Mouse (Mus musculus) intestine, embryonic 14.5 days (tissue): ENCODE data around the gene Sh3d19. TPM values are rescaled to one million over a fixed set of nuclear protein-coding genes. Genes with fewer than 3 reads are reported as not detected.

Source experiments
- ATAC-seq: fragments of 200-750 bp; cut with Nextera tagmentation; replicated peaks from 2 replicates; pipeline ENCODE4 v1.8.0; 2017; ENCODE audit warnings: low read depth, moderate number of reproducible peaks, moderate TSS enrichment, moderate library complexity; ENCODE audit not compliant: low FRiP score, low TSS enrichment
- DNase-seq: peaks from one replicate; pipeline ENCODE4 v3.0.0-alpha.2; 2018; ENCODE audit warnings: low spot score
- H3K27ac ChIP-seq: fragments of 300-500 bp; sonication (generic); 2 replicates; pipeline ENCODE4 v1.5.1; 2014; ENCODE audit warnings: low read depth, mild to moderate bottlenecking, control low read depth
- H3K27me3 ChIP-seq: fragments of 300-500 bp; sonication (generic); replicated peaks from 2 replicates; pipeline ENCODE4 v1.6.1; 2014; ENCODE audit warnings: low read length, control low read depth; ENCODE audit not compliant: control insufficient read depth, insufficient read depth
- H3K36me3 ChIP-seq: fragments of 300-500 bp; sonication (generic); 2 replicates; pipeline ENCODE4 v1.6.1; 2014; ENCODE audit warnings: low read length, control low read depth; ENCODE audit not compliant: control insufficient read depth, insufficient read depth
- H3K4me1 ChIP-seq: fragments of 300-500 bp; sonication (generic); replicated peaks from 2 replicates; pipeline ENCODE4 v1.6.1; 2014; ENCODE audit warnings: low read length, control low read depth, mixed read lengths; ENCODE audit not compliant: control insufficient read depth, insufficient read depth
- H3K4me2 ChIP-seq: fragments of 300-500 bp; sonication (generic); 2 replicates; pipeline ENCODE4 v1.6.1; 2014; ENCODE audit warnings: low read length
- H3K4me3 ChIP-seq: fragments of 300-500 bp; sonication (generic); 2 replicates; pipeline ENCODE4 v1.5.1; 2014; ENCODE audit warnings: low read depth, low read length, control low read depth, mixed read lengths
- H3K9ac ChIP-seq: fragments of 300-500 bp; sonication (generic); 2 replicates; pipeline ENCODE4 v1.6.1; 2014; ENCODE audit warnings: mild to moderate bottlenecking, low read length
- H3K9me3 ChIP-seq: fragments of 300-500 bp; sonication (generic); 2 replicates; pipeline ENCODE4 v1.6.1; 2016; ENCODE audit warnings: low read length, control low read depth; ENCODE audit not compliant: control insufficient read depth
- WGBS: fragments of 180-500 bp; shearing (Covaris S2); extraction: QIAGEN DNeasy Blood & Tissue Kit; methylation state at CpG from one replicate; pipeline ENCODE4 v1.1.7; 2014; 5-methylcytosine and 5-hydroxymethylcytosine counted together
- polyA plus RNA-seq: library from polyadenylated mRNA; unstranded; fragments of >200 nt; fragmentation: Nextera tagmentation; extraction: Ambion mirVana; gene quantifications from 2 replicates; pipeline ENCODE4 v1.2.1, GENCODE M21; 2014

Sh3d19 gene
- polyA plus RNA-seq, 1 experiment from 2014 or later, result 55.4 TPM

GRCm38 (mm10) chr3:85991140-85991801 is 20.4 kb downstream of the Sh3d19 start:
- Histone ChIP-seq H3K27me3 (no peaks in the 10 kb centered on the region), H3K27ac (no peak overlapping the region), H3K9me3 (no peaks in the 10 kb centered on the region), H3K4me2 (no peak overlapping the region), H3K4me3 (no peak overlapping the region), H3K9ac (no peak overlapping the region), H3K4me1 (peaks cover 5% of the 10 kb centered on the region; the same call in 1 of the 2 replicates), H3K36me3 (no peaks in the 10 kb centered on the region)
- WGBS, result 67% methylated on average over 6 of the region's 6 CpGs
- DNase-seq (no peak), ATAC-seq (no peak)

DNA sequence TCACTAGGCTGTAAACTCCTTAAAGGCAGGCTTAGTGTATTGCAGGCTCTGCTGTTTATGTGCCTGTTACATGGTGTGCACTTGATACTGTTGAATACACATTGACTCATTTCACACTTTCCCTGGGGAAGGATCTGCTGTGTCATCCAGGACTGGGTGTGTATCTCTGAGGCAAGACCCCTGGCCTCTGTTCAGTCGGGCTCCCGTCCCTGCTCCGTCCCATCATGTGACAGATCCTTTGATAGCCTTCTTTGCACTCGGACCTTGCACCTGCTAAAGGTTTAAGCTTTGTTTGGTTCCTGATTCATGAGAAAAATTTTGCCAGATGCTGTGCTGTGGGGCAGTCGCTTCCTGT is 20.9 kb downstream of the Sh3d19 start:
- Histone ChIP-seq H3K9me3 (no peaks in the 10 kb centered on the region), H3K4me3 (no peak overlapping the region), H3K27me3 (no peaks in the 10 kb centered on the region), H3K4me2 (no peak overlapping the region), H3K9ac (no peak overlapping the region), H3K4me1 (peaks cover 5% of the 10 kb centered on the region; the same call in 1 of the 2 replicates), H3K36me3 (no peaks in the 10 kb centered on the region), H3K27ac (no peak overlapping the region)
- DNase-seq (no peak), ATAC-seq (peak; percentile 53; the same call in 1 of the 2 replicates)
- WGBS, result 56% methylated on average over 5 of the region's 5 CpGs

GRCm38 (mm10) chr3:85993744-85994143 is 22.8 kb downstream of the Sh3d19 start:
- Histone ChIP-seq H3K4me1 (peaks cover 5% of the 10 kb centered on the region; the same call in 1 of the 2 replicates), H3K4me2 (no peak overlapping the region), H3K9ac (no peak overlapping the region), H3K9me3 (no peaks in the 10 kb centered on the region), H3K27ac (no peak overlapping the region), H3K36me3 (no peaks in the 10 kb centered on the region), H3K4me3 (no peak overlapping the region), H3K27me3 (no peaks in the 10 kb centered on the region)
- WGBS, result 64% methylated on average over 11 of the region's 11 CpGs
- ATAC-seq (no peak), DNase-seq (no peak)

DNA sequence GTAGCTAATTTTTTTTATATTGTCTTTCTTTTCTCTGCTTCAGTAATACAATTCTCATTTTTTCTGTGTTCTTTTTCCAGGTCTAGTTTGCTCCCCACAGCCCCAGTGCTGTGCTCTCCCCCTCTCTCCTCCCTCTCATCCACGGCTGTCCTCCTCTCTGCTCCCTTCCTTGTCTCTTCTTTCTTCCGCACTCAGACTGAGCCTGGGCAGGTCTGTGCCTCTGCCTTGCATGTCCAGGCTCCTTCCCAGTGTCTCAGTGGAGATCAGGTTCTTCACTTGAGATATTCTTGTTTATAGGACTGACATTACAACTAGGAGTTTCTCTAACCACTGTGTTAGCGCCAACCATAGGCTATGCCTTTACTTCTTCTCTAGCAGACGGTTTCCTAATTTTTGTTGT is 23.7 kb downstream of the Sh3d19 start:
- H3K9me3 ChIP-seq, result no peaks in the 10 kb centered on the region
- H3K27me3 ChIP-seq, result no peaks in the 10 kb centered on the region
- ATAC-seq, result no peak
- H3K9ac ChIP-seq, result no peak overlapping the region
- DNase-seq, result no peak
- H3K4me2 ChIP-seq, result no peak overlapping the region
- H3K36me3 ChIP-seq, result no peaks in the 10 kb centered on the region
- H3K4me3 ChIP-seq, result no peak overlapping the region
- H3K27ac ChIP-seq, result no peak overlapping the region
- 68% methylated on average over 4 of the region's 4 CpGs for WGBS
- peaks cover 5% of the 10 kb centered on the region; the same call in 1 of the 2 replicates for H3K4me1 ChIP-seq

DNA sequence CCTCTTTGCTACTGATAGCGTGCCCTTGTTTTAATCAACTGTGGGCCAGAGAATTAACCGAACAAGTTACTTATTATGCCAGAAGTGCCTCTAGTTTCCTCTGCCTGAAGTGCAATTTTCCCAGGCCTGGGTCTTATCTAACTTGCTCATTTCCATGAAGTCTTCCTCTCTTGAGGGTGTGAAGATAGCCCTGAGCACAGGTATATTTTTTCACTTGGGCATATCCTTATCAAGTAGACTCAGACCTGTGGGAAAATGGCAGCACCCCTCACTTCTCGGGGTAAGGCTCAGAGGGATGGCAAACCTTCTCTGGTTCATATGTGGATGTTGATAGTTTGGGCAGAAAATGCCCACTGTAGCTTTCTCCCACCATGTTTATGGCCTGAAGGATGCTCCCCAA is 30.4 kb downstream of the Sh3d19 start:
- Histone ChIP-seq H3K9me3 (no peaks in the 10 kb centered on the region), H3K4me1 (no peaks in the 10 kb centered on the region), H3K4me3 (no peak overlapping the region), H3K36me3 (no peaks in the 10 kb centered on the region), H3K27me3 (no peaks in the 10 kb centered on the region), H3K4me2 (no peak overlapping the region), H3K27ac (no peak overlapping the region), H3K9ac (no peak overlapping the region)
- DNase-seq (no peak), ATAC-seq (no peak)
- 89% methylated on average over 3 of the region's 3 CpGs for WGBS

DNA sequence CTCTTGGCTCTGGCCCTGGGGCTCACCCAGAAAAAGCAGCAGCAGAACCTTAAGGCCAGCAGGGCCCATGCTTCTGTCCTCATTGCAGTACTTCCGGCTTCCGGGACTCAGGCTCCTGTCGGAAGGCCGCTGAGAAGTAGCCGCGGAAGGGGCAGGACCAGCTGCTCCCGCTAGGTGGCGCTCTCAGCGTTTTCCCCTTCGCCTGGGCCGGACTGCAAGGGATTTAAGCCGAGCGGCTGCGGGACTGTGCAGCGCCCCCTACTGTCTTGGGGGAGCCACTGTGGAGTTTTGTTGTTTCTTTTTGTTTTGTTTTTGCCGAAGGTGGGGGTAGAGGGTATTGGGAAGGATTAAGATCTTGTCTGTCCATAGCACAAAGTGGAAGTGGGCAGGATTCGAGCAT is 31.5 kb downstream of the Sh3d19 start, which contains the start of gene Prss48:
Gene Prss48 (minus strand): TSS at position 69 of the 400 bp plus-strand sequence.
- DNase-seq, result no peak
- no peaks in the 10 kb centered on the region for H3K27me3 ChIP-seq
- no peak within 1 kb of the TSS for H3K9ac ChIP-seq
- H3K9me3 ChIP-seq, result no peaks in the 10 kb centered on the region
- no peak within 1 kb of the TSS for H3K4me2 ChIP-seq
- no peaks in the 10 kb centered on the region for H3K36me3 ChIP-seq
- no peak within 1 kb of the TSS for H3K27ac ChIP-seq
- H3K4me1 ChIP-seq, result no peaks in the 10 kb centered on the region
- ATAC-seq, result no peak
- no peak within 1 kb of the TSS for H3K4me3 ChIP-seq
- WGBS, result 80% methylated on average over 17 of the region's 17 CpGs

- WGBS, result 75% methylated on average over 5 of the region's 5 CpGs
- no peak for ATAC-seq
- H3K4me3 ChIP-seq, result no peak overlapping the region
Observed at GRCm38 (mm10) chr3:86002940-86003339, 32.0 kb downstream of the Sh3d19 start.

DNA sequence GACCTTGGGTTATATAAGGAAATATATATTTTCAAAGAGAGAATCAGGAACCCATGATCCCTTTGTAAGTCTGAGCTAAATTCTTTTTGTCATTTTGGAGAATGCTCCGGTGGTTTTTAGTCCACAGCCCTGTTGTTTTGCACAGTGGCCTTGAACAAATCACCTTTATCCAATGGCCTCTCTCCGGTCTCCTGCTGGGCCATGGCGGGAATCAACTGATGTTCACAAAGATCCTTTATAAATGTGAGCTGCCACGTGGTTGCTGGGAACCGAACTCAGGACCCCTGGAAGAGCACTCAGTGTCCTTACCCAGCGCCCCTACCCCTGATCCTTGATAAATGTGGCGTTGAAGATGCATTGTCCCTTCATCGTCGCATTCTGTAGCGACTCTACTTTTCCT is 33.8 kb downstream of the Sh3d19 start:
- no peak for ATAC-seq
- WGBS, result 95% methylated on average over 10 of the region's 10 CpGs
- no peaks in the 10 kb centered on the region for H3K4me1 ChIP-seq

More at GRCm38 (mm10) chr3:86002940-86003339, 32.0 kb downstream of the Sh3d19 start:
- Histone ChIP-seq H3K36me3 (no peaks in the 10 kb centered on the region), H3K27ac (no peak overlapping the region), H3K9ac (no peak overlapping the region), H3K9me3 (no peaks in the 10 kb centered on the region), H3K27me3 (no peaks in the 10 kb centered on the region), H3K4me2 (no peak overlapping the region), H3K4me1 (no peaks in the 10 kb centered on the region)
- DNase-seq, result no peak

GRCm38 (mm10) chr3:86010618-86011017 is 39.7 kb downstream of the Sh3d19 start:
- H3K9me3 ChIP-seq, result no peaks in the 10 kb centered on the region
- H3K4me3 ChIP-seq, result no peak overlapping the region
- H3K9ac ChIP-seq, result no peak overlapping the region
- no peaks in the 10 kb centered on the region for H3K4me1 ChIP-seq
- H3K27me3 ChIP-seq, result no peaks in the 10 kb centered on the region
- DNase-seq (no peak), ATAC-seq (no peak)
- no peak overlapping the region for H3K27ac ChIP-seq
- WGBS, result 69% methylated on average over 3 of the region's 3 CpGs
- no peak overlapping the region for H3K4me2 ChIP-seq
- H3K36me3 ChIP-seq, result 0 out of 2 replicates have a peak, but pooled peaks cover 4% of the 10 kb centered on the region

More for the DNA sequence above, 33.8 kb downstream of the Sh3d19 start:
- H3K27ac ChIP-seq, result no peak overlapping the region
- H3K9ac ChIP-seq, result no peak overlapping the region
- no peak overlapping the region for H3K4me2 ChIP-seq
- H3K27me3 ChIP-seq, result no peaks in the 10 kb centered on the region
- H3K9me3 ChIP-seq, result no peaks in the 10 kb centered on the region
- no peak for DNase-seq
- no peak overlapping the region for H3K4me3 ChIP-seq
- 0 out of 2 replicates have a peak, but pooled peaks cover 4% of the 10 kb centered on the region for H3K36me3 ChIP-seq
